Mouse (Mus musculus): ENCODE data around the gene Mylk2. TPM values are rescaled to one million over a fixed set of nuclear protein-coding genes. Genes with fewer than 3 reads are reported as not detected.

Gene Mylk2
- polyA plus RNA-seq, 1 experiment: not detected

GRCm38 (mm10) chr2:152924543-152924942, 13.4 kb downstream of the Mylk2 start:
- no peak for TF ChIP-seq POLR2A (IDR thresholded peaks at IDR 0.05; ENCODE audit: insufficient read depth, low read length)
- TF ChIP-seq EP300 (IDR thresholded peaks at IDR 0.05; ENCODE audit: insufficient read depth, low read depth, low read length): no peak
- Histone ChIP-seq H3K27me3 (ENCODE audit: control insufficient read depth, insufficient read depth, low read length, poor library complexity, severe bottlenecking) (no peaks in the 10 kb centered on the region), H3K4me3 (ENCODE audit: low read depth, low read length) (no peak overlapping the region), H3K36me3 (ENCODE audit: control insufficient read depth, insufficient read depth, low read length, poor library complexity, severe bottlenecking) (no peaks in the 10 kb centered on the region), H3K4me1 (ENCODE audit: control insufficient read depth, insufficient read depth, low read length) (no peaks in the 10 kb centered on the region), H3K9me3 (replicated peaks; ENCODE audit: control insufficient read depth, insufficient read depth, low read length, poor library complexity, severe bottlenecking) (no peaks in the 10 kb centered on the region), H3K9ac (ENCODE audit: low read depth, poor library complexity, severe bottlenecking) (no peak overlapping the region), H3K27ac (ENCODE audit: insufficient read depth, low read length) (no peak overlapping the region)

DNA sequence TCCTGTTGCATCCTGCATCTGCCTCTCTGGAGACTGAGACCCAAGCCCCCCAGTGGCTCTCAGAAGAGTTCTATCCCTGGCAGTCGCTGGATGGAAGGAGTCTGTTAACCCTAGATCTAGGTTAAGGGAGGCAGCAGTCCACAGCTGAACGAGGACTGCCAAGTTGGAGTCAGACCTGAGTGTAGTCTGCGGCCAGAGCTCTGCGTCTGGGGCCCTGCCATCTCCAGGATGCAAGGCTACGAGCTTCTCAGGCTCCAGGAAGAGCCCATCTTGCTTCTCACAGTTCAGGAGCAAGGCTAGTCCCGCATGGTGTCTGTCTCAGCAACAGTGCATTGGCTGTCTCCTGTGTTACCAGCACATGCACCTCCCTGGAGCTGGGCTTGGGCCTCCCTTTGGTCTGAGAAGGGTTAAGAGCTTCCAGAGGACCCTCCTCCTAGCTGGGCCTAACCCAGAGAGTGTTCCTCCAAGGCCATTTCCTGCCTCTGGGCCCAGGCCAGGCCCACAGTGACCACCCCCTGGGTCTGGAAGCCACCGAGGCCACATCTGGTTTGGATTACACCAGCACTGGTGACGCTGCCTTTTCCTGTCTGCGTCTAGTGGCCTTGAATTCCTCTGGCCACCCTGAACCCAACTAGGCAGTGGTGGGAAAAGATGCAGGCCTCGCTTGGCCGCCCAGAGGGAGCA, 14.2 kb downstream of the Mylk2 start:
- Histone ChIP-seq H3K9ac (ENCODE audit: low read depth, poor library complexity, severe bottlenecking) (no peak overlapping the region), H3K4me1 (ENCODE audit: control insufficient read depth, insufficient read depth, low read length) (no peaks in the 10 kb centered on the region), H3K27ac (ENCODE audit: insufficient read depth, low read length) (no peak overlapping the region), H3K36me3 (ENCODE audit: control insufficient read depth, insufficient read depth, low read length, poor library complexity, severe bottlenecking) (no peaks in the 10 kb centered on the region), H3K9me3 (replicated peaks; ENCODE audit: control insufficient read depth, insufficient read depth, low read length, poor library complexity, severe bottlenecking) (no peaks in the 10 kb centered on the region), H3K27me3 (ENCODE audit: control insufficient read depth, insufficient read depth, low read length, poor library complexity, severe bottlenecking) (no peaks in the 10 kb centered on the region), H3K4me3 (ENCODE audit: low read depth, low read length) (no peak overlapping the region)
- TF ChIP-seq POLR2A (IDR thresholded peaks at IDR 0.05; ENCODE audit: insufficient read depth, low read length) (no peak), CTCF (IDR thresholded peaks at IDR 0.05; ENCODE audit: low read depth, low read length) (no peak), EP300 (IDR thresholded peaks at IDR 0.05; ENCODE audit: insufficient read depth, low read depth, low read length) (no peak)

DNA sequence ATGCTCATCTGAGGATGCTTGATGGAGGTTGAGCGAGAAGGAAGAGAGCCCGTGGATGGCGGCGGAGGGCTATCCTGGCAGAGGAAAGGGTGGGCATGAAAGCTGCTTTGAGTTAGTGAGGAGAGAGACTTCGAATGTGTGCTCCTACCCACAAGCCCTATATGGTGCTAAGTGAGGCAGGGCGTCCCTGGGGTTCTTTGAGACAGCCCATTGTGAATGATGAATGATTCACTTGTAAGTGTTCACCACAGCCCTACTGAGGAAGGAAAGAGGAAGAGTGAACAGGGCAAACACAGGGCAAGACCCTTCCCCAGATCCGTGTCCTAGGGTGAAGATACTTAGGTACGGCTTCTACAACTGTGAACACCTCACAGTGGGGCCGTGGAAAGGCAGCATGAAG, 15.7 kb downstream of the Mylk2 start:
- Histone ChIP-seq H3K27me3 (ENCODE audit: control insufficient read depth, insufficient read depth, low read length, poor library complexity, severe bottlenecking) (no peaks in the 10 kb centered on the region), H3K9me3 (replicated peaks; ENCODE audit: control insufficient read depth, insufficient read depth, low read length, poor library complexity, severe bottlenecking) (no peaks in the 10 kb centered on the region), H3K9ac (ENCODE audit: low read depth, poor library complexity, severe bottlenecking) (no peak overlapping the region), H3K27ac (ENCODE audit: insufficient read depth, low read length) (no peak overlapping the region), H3K4me1 (ENCODE audit: control insufficient read depth, insufficient read depth, low read length) (no peaks in the 10 kb centered on the region), H3K4me3 (ENCODE audit: low read depth, low read length) (no peak overlapping the region), H3K36me3 (ENCODE audit: control insufficient read depth, insufficient read depth, low read length, poor library complexity, severe bottlenecking) (no peaks in the 10 kb centered on the region)
- TF ChIP-seq EP300 (IDR thresholded peaks at IDR 0.05; ENCODE audit: insufficient read depth, low read depth, low read length) (no peak), POLR2A (IDR thresholded peaks at IDR 0.05; ENCODE audit: insufficient read depth, low read length) (no peak)

DNA sequence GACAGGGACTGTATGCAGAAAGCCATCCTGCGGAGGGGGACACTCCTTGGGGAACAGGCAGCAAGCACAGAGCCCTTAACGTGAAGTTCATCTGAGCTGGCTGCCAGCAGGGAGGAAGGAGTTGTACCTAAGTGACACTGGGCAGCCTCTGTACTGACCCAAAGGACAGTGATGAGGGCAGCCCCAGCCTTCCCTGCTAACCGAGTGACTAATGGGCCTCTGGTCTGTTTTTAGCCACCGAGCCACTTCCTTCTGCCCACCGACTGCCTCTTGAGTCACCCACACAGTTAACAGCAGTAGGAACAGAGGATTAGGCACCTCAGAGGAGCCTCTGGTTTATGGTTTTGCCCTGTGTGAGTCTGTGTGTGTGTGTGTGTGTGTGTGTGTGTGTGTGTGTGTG, 16.2 kb downstream of the Mylk2 start:
- Histone ChIP-seq H3K27ac (ENCODE audit: insufficient read depth, low read length) (no peak overlapping the region), H3K9me3 (replicated peaks; ENCODE audit: control insufficient read depth, insufficient read depth, low read length, poor library complexity, severe bottlenecking) (no peaks in the 10 kb centered on the region), H3K9ac (ENCODE audit: low read depth, poor library complexity, severe bottlenecking) (no peak overlapping the region), H3K4me1 (ENCODE audit: control insufficient read depth, insufficient read depth, low read length) (no peaks in the 10 kb centered on the region), H3K36me3 (ENCODE audit: control insufficient read depth, insufficient read depth, low read length, poor library complexity, severe bottlenecking) (no peaks in the 10 kb centered on the region), H3K4me3 (ENCODE audit: low read depth, low read length) (no peak overlapping the region), H3K27me3 (ENCODE audit: control insufficient read depth, insufficient read depth, low read length, poor library complexity, severe bottlenecking) (no peaks in the 10 kb centered on the region)
- TF ChIP-seq CTCF (IDR thresholded peaks at IDR 0.05; ENCODE audit: low read depth, low read length): no peak
- no peak for TF ChIP-seq EP300 (IDR thresholded peaks at IDR 0.05; ENCODE audit: insufficient read depth, low read depth, low read length)

DNA sequence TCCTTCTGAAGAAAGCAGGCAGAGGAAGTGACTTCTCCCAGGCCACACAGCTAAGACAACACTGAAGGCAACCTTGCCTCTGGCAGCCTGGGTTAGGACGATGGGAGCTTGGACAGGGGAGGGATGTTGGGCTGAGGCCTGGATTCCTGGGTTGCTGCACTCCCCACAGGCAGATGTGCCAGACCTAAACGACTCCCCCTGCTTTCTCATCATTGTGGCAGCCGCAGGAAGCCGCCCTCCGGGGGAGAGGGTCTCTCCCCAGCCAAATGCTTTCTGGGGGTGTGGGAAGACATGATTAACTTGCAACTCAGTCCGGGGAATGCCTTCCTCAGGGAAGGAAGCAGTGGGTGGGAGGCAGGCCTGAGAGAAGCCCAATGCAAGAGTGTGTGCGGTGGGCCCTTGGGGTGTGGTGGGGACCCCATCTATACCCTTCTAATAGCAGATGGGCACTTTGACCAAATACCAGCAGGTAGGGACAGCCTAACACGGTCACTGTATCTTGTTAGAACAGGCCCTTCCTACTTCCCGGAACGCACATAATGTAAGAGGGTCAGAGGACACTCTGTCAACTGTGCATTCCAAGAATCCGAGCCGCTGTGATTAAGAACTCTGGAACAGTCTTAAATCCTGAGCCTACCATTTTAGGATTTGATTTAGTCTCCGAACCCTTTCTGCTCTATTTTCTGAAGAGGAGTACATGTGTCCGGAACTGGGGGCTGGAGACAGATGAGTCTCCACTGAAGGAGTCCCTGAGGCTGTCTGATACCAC, 17.3 kb downstream of the Mylk2 start:
- no peak for TF ChIP-seq CTCF (IDR thresholded peaks at IDR 0.05; ENCODE audit: low read depth, low read length)
- no peak for TF ChIP-seq EP300 (IDR thresholded peaks at IDR 0.05; ENCODE audit: insufficient read depth, low read depth, low read length)
- TF ChIP-seq POLR2A (IDR thresholded peaks at IDR 0.05; ENCODE audit: insufficient read depth, low read length): no peak
- no peaks in the 10 kb centered on the region for H3K4me1 ChIP-seq (ENCODE audit: control insufficient read depth, insufficient read depth, low read length)

DNA sequence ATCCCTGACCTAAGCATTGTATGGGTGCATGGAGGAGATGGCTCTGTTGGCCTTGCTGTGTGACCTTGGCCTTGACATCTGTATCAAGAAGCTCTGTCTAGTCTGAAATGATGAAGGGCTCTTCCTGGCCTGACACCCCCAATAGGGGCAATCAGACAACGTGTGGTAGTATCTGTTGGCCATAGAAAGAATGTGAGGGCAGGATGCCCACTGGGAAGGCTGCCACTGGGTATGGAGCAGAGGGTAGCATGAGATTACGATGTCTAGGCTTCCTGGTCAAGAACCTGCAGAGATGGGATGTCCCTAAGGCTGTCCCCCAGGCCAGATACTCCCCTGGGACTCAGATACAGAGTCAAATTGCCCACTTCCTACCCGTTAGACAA, 17.8 kb downstream of the Mylk2 start:
- H3K27me3 ChIP-seq (ENCODE audit: control insufficient read depth, insufficient read depth, low read length, poor library complexity, severe bottlenecking): no peaks in the 10 kb centered on the region
- no peaks in the 10 kb centered on the region for H3K4me1 ChIP-seq (ENCODE audit: control insufficient read depth, insufficient read depth, low read length)
- H3K9ac ChIP-seq (ENCODE audit: low read depth, poor library complexity, severe bottlenecking): no peak overlapping the region
- H3K9me3 ChIP-seq (replicated peaks; ENCODE audit: control insufficient read depth, insufficient read depth, low read length, poor library complexity, severe bottlenecking): no peaks in the 10 kb centered on the region
- H3K4me3 ChIP-seq (ENCODE audit: low read depth, low read length): no peak overlapping the region
- H3K27ac ChIP-seq (ENCODE audit: insufficient read depth, low read length): no peak overlapping the region
- no peaks in the 10 kb centered on the region for H3K36me3 ChIP-seq (ENCODE audit: control insufficient read depth, insufficient read depth, low read length, poor library complexity, severe bottlenecking)
- no peak for TF ChIP-seq CTCF (IDR thresholded peaks at IDR 0.05; ENCODE audit: low read depth, low read length)
- TF ChIP-seq POLR2A (IDR thresholded peaks at IDR 0.05; ENCODE audit: insufficient read depth, low read length): no peak
- no peak for TF ChIP-seq EP300 (IDR thresholded peaks at IDR 0.05; ENCODE audit: insufficient read depth, low read depth, low read length)

More for the DNA sequence above, 17.3 kb downstream of the Mylk2 start:
- no peak overlapping the region for H3K27ac ChIP-seq (ENCODE audit: insufficient read depth, low read length)
- H3K4me3 ChIP-seq (ENCODE audit: low read depth, low read length): no peak overlapping the region
- no peaks in the 10 kb centered on the region for H3K9me3 ChIP-seq (replicated peaks; ENCODE audit: control insufficient read depth, insufficient read depth, low read length, poor library complexity, severe bottlenecking)
- no peaks in the 10 kb centered on the region for H3K27me3 ChIP-seq (ENCODE audit: control insufficient read depth, insufficient read depth, low read length, poor library complexity, severe bottlenecking)
- no peak overlapping the region for H3K9ac ChIP-seq (ENCODE audit: low read depth, poor library complexity, severe bottlenecking)
- H3K36me3 ChIP-seq (ENCODE audit: control insufficient read depth, insufficient read depth, low read length, poor library complexity, severe bottlenecking): no peaks in the 10 kb centered on the region

Measured in ES-Bruce4 (cell line).